Mouse (Mus musculus): Measurements from ENCODE around the gene Grifin.

Grifin gene

GRCm38 (mm10) chr5:140564896-140565295 is at the start of gene Grifin:
Grifin (minus strand) TSS chr5:140565071.
- no peak for ATAC-seq (ENCODE audit: low TSS enrichment)

- no peak for ATAC-seq (ENCODE audit: low TSS enrichment)
Measured at GRCm38 (mm10) chr5:140614141-140614540, 49.3 kb upstream of the Grifin start.

GRCm38 (mm10) chr5:140612191-140612590 is 47.3 kb upstream of the Grifin start:
- ATAC-seq (ENCODE audit: low TSS enrichment), result no peak

GRCm38 (mm10) chr5:140611611-140612185 is 46.8 kb upstream of the Grifin start:
- ATAC-seq (ENCODE audit: low TSS enrichment), result no peak

GRCm38 (mm10) chr5:140611021-140611583 is 46.2 kb upstream of the Grifin start:
- ATAC-seq (ENCODE audit: low TSS enrichment), result peak; percentile 51

- ATAC-seq (ENCODE audit: low TSS enrichment), result peak; percentile 17; the same call in 1 of the 2 replicates
Measured at GRCm38 (mm10) chr5:140610273-140611011, 45.6 kb upstream of the Grifin start.

GRCm38 (mm10) chr5:140609511-140610272 is 44.8 kb upstream of the Grifin start:
- no peak for ATAC-seq (ENCODE audit: low TSS enrichment)

- no peak for ATAC-seq (ENCODE audit: low TSS enrichment)
Measured at GRCm38 (mm10) chr5:140608634-140609015, 43.8 kb upstream of the Grifin start.

GRCm38 (mm10) chr5:140607836-140608633 is 43.2 kb upstream of the Grifin start:
- ATAC-seq (ENCODE audit: low TSS enrichment), result no peak

GRCm38 (mm10) chr5:140607001-140607835 is 42.3 kb upstream of the Grifin start, which contains the start of gene Lfng:
Lfng (plus strand) TSS chr5:140607320.
- 0 out of 2 replicates have a peak, but pooled peaks have one; percentile 7 for ATAC-seq (ENCODE audit: low TSS enrichment)

- ATAC-seq (ENCODE audit: low TSS enrichment), result no peak
Measured at GRCm38 (mm10) chr5:140606386-140606785, 41.5 kb upstream of the Grifin start.

- no peak for ATAC-seq (ENCODE audit: low TSS enrichment)
Measured at GRCm38 (mm10) chr5:140605228-140605627, 40.4 kb upstream of the Grifin start.

GRCm38 (mm10) chr5:140604386-140604785 is 39.5 kb upstream of the Grifin start:
- ATAC-seq (ENCODE audit: low TSS enrichment), result no peak

- ATAC-seq (ENCODE audit: low TSS enrichment), result no peak
Measured at GRCm38 (mm10) chr5:140602540-140602939, 37.7 kb upstream of the Grifin start.

GRCm38 (mm10) chr5:140601712-140602111 is 36.8 kb upstream of the Grifin start:
- ATAC-seq (ENCODE audit: low TSS enrichment), result no peak

- no peak for ATAC-seq (ENCODE audit: low TSS enrichment)
Measured at GRCm38 (mm10) chr5:140599939-140600338, 35.1 kb upstream of the Grifin start.

GRCm38 (mm10) chr5:140597787-140598186 is 32.9 kb upstream of the Grifin start:
- no peak for ATAC-seq (ENCODE audit: low TSS enrichment)

GRCm38 (mm10) chr5:140596927-140597588 is 32.2 kb upstream of the Grifin start:
- peak; percentile 27; the same call in 1 of the 2 replicates for ATAC-seq (ENCODE audit: low TSS enrichment)

- ATAC-seq (ENCODE audit: low TSS enrichment), result no peak
Measured at GRCm38 (mm10) chr5:140596426-140596825, 31.6 kb upstream of the Grifin start.

GRCm38 (mm10) chr5:140594846-140595245 is 30.0 kb upstream of the Grifin start:
- no peak for ATAC-seq (ENCODE audit: low TSS enrichment)
